Mouse (Mus musculus): ENCODE measurements around the gene Kifc3.
"Not testable (repeated sequence)": the region's sequence is repeated elsewhere in the genome, so short reads cannot be mapped to it uniquely, and the experiment has no call there.

Gene Kifc3

GRCm38 (mm10) chr8:95202056-95202570 is 499 bp downstream of the Kifc3 start:
- DNase-seq (ENCODE audit: low spot score in 2 of 2): no peak

- no peak for DNase-seq (ENCODE audit: low spot score in 2 of 2)
These were observed 1.1 kb downstream of the Kifc3 start for GRCm38 (mm10) chr8:95201491-95201890.

DNA sequence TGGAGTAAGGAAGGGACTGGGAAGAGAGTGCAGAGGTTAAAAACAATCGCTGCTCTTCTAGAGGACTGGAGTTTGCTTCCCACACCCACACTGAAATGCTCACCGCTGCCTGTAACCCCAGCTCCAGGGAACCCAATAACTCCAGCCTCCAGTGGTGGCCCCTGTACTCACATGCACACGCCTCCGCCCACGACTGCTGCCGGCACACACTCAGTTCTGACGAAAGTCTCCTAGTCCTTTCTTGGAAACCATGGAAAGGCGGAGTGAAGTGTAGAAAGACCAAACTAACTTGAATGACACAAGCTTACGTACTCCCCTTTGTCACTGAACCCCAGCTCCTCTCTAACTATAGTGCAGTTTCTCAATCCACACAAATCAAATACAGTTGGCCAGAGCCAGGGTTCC is 2.6 kb downstream of the Kifc3 start:
- DNase-seq (ENCODE audit: low spot score in 2 of 2): no peak

GRCm38 (mm10) chr8:95195728-95196127 is 6.9 kb downstream of the Kifc3 start:
- no peak for DNase-seq (ENCODE audit: low spot score in 2 of 2)

GRCm38 (mm10) chr8:95191497-95192175 is 11.0 kb downstream of the Kifc3 start:
- no peak for DNase-seq (ENCODE audit: low spot score in 2 of 2)

GRCm38 (mm10) chr8:95187579-95187978 is 15.0 kb downstream of the Kifc3 start:
- no peak for DNase-seq (ENCODE audit: low spot score in 2 of 2)

GRCm38 (mm10) chr8:95185891-95186513 is 16.6 kb downstream of the Kifc3 start:
- no peak for DNase-seq (ENCODE audit: low spot score in 2 of 2)

- DNase-seq (ENCODE audit: low spot score in 2 of 2): no peak
These were observed 17.5 kb downstream of the Kifc3 start for GRCm38 (mm10) chr8:95185104-95185503.

GRCm38 (mm10) chr8:95184171-95184570 is 18.4 kb downstream of the Kifc3 start:
- DNase-seq (ENCODE audit: low spot score in 2 of 2): no peak

- DNase-seq (ENCODE audit: low spot score in 2 of 2): no peak
These were observed 20.8 kb downstream of the Kifc3 start for GRCm38 (mm10) chr8:95181850-95182249.

GRCm38 (mm10) chr8:95178191-95178590 is 24.4 kb downstream of the Kifc3 start:
- DNase-seq (ENCODE audit: low spot score in 2 of 2): no peak

DNA sequence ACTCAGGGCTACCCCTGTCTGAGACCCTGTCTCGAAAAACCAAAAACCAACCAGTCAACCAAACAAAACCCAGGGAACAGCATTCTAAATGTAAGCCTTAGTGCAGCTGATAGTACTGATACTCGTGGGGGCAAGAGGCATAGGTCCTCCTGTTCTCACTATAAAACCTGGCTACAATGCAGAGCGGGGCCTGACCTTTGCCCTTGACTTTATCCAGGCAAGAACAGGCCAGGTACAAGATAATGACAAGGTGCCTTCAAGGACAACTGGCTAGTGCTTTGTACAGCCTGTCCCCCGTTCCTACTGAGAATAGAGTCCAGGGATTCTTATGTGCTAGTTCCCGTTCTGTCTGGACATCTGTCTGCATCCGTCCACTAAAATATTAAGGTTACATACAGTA is 25.6 kb downstream of the Kifc3 start:
- DNase-seq (ENCODE audit: low spot score in 2 of 2): no peak

GRCm38 (mm10) chr8:95175808-95176207 is 26.8 kb downstream of the Kifc3 start:
- DNase-seq (ENCODE audit: low spot score in 2 of 2): peak; percentile 29 to 52

DNA sequence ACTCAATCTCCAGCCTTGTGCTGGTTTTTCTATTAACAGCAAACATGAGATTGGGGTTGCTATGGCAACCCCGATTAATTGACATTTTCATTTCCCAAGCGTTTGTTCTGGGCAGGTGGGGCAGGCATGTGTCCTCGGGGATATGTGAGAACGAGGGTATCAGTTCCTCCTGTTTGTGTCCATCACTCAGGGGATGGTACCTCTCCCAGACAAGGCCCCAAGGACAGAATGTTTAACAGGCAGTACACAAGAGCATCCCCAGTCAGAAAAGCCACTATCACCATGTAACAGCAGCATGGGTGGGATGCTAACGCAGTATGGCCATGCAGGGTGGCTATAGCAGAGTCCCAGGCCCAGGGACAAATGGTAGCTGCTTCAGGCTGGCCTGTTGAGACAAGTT is 27.3 kb downstream of the Kifc3 start:
- no peak for DNase-seq (ENCODE audit: low spot score in 2 of 2)

DNA sequence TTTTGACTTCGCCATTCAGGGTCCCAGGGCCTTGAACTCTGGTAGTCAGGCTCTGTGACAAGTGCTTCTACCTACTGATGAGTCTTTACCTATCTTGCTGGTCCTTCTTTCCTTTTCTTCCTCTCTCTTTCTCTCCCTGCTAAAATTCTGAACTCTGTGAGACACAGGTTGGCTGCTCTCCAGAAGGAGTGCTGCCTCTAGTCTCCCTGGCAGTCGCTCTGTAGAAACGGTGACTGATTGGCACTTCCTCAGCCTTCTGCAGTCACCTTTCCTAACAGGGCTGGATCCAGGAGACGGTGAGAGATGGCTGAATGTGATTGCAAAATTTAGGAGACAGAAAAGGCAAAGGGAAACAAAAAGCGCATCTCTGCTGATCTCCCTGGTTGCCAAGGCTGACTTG is 30.2 kb downstream of the Kifc3 start:
- DNase-seq (ENCODE audit: low spot score in 2 of 2): peak in 1 of 2 experiments; percentile 13

- DNase-seq (ENCODE audit: low spot score in 2 of 2): no peak
These were observed 34.9 kb downstream of the Kifc3 start for GRCm38 (mm10) chr8:95167726-95168125.

DNA sequence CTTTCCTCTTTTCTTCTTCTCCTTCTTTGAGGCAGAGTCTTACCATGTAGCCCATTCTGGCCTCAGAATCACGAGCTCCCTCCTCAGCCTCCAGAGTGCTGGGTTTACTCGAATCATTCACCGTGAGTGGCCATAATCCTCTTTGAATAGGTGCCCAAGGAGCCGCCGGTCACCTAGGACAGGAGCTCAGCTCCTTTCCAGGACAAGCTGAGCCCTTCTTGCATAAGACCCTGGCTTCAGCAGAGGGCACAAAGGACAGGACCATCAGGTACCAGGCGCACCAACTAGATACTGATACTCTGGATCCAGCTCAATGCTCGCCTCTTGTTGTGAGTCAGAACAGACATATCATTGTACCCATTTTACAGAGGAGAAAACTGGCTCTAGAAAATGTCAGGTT is 36.2 kb downstream of the Kifc3 start:
- no peak for DNase-seq (ENCODE audit: low spot score in 2 of 2)

DNA sequence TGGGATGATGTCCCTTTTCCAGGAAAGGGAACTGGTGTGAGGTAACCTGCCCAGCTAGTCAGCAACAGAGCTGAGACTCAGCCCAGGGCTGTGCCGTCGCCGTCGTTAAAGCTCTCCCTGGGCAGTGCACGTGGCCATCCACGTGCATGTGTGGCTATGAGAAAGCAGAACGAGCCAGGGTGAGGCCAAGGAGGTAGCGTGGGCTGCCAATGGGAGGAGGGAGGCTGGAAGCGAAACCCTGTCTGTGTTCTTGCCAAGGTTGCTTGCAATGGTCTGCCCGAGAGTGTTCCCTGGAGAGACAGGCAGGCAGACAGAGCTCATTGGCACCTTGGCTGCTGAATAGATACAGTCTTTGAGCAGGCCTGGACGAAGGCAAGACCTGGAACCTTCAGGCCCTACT is 36.7 kb downstream of the Kifc3 start:
- DNase-seq (ENCODE audit: low spot score in 2 of 2): peak; percentile 19 to 59

GRCm38 (mm10) chr8:95164469-95164868 is 38.1 kb downstream of the Kifc3 start:
- no peak for DNase-seq (ENCODE audit: low spot score in 2 of 2)

DNA sequence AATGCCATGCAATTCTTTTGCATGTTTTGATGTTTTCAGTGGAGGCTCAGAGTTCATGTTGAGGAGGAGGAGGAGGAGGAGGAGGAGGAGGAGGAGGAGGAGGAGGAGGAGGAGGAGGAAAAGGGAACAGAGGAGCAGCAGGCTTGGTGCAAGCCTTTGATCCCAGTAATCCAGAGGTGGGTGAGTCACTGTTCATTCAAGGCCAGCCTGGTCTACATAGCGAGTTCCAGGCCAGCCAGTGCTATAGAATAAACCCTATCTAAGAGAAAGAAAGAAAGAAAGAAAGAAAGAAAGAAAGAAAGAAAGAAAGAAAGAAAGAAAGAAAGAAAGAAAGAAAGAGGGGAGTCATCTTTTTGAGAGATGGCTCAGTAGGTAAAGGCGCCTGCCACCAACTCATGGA is 38.6 kb downstream of the Kifc3 start:
- not testable (repeated sequence) for DNase-seq (ENCODE audit: low spot score in 2 of 2)

DNA sequence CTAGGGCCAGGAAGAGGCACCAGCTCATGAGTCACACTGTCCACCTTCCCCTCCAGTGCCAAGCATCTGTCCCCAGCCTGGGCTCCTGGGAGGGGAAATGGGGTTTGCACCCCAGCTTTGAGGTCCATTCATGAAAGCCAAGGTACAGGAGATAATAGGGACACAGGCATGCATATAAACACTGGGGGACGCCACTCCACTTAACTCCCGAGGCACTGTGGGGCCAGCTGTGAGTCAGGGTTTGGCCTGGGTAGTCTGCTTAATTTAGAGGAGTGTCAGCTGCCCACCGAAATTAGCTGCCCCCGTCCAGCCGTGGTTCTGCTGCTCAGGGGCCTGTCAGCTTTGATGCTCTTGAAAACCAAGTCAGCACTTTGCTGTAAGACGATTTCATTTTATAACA is 39.8 kb downstream of the Kifc3 start:
- DNase-seq (ENCODE audit: low spot score in 2 of 2): no peak

GRCm38 (mm10) chr8:95159344-95159743 is 43.3 kb downstream of the Kifc3 start:
- DNase-seq (ENCODE audit: low spot score in 2 of 2): no peak

- DNase-seq (ENCODE audit: low spot score in 2 of 2): no peak
These were observed 44.0 kb downstream of the Kifc3 start for GRCm38 (mm10) chr8:95158654-95159053.

Measured in frontal cortex, postnatal 36 days (tissue).